Mouse (Mus musculus) embryonic facial prominence, embryonic 15.5 days (tissue): Measurements from ENCODE around the gene Gm973. TPM values are rescaled to one million over a fixed set of nuclear protein-coding genes. Genes with fewer than 3 reads are reported as not detected.

Experiments
- ATAC-seq: fragments of 200-750 bp; cut with Nextera tagmentation; 2 replicates; pipeline ENCODE4 v1.8.0; 2017; ENCODE audit warnings: low read depth, moderate TSS enrichment; ENCODE audit not compliant: insufficient number of reproducible peaks, low FRiP score, low TSS enrichment
- H3K27ac ChIP-seq: fragments of 300-500 bp; sonication (generic); replicated peaks from 2 replicates; pipeline ENCODE4 v1.5.1; 2015; ENCODE audit warnings: mild to moderate bottlenecking, inconsistent platforms
- H3K27me3 ChIP-seq: fragments of 300-500 bp; sonication (generic); 2 replicates; pipeline ENCODE4 v1.6.1; 2015; ENCODE audit warnings: inconsistent platforms
- H3K36me3 ChIP-seq: fragments of 300-500 bp; sonication (generic); 2 replicates; pipeline ENCODE4 v1.6.1; 2015; ENCODE audit warnings: mild to moderate bottlenecking, inconsistent platforms
- H3K4me1 ChIP-seq: fragments of 300-500 bp; sonication (generic); 2 replicates; pipeline ENCODE4 v1.6.1; 2015; ENCODE audit warnings: inconsistent platforms
- H3K4me2 ChIP-seq: fragments of 300-500 bp; sonication (generic); replicated peaks from 2 replicates; pipeline ENCODE4 v1.6.1; 2015; ENCODE audit warnings: mild to moderate bottlenecking, inconsistent platforms
- H3K4me3 ChIP-seq: fragments of 300-500 bp; sonication (generic); replicated peaks from 2 replicates; pipeline ENCODE4 v1.5.1; 2015; ENCODE audit warnings: mild to moderate bottlenecking, inconsistent platforms
- H3K9ac ChIP-seq: fragments of 300-500 bp; sonication (generic); 2 replicates; pipeline ENCODE4 v1.6.1; 2015; ENCODE audit warnings: inconsistent platforms
- H3K9me3 ChIP-seq: fragments of 300-500 bp; sonication (generic); replicated peaks from 2 replicates; pipeline ENCODE4 v1.6.1; 2016; ENCODE audit warnings: inconsistent platforms
- WGBS: fragments of 180-500 bp; shearing (Covaris S2); methylation state at CpG from one replicate; pipeline ENCODE4 v1.1.7; 2015; 5-methylcytosine and 5-hydroxymethylcytosine counted together
- polyA plus RNA-seq: library from polyadenylated mRNA; unstranded; fragments of >200 nt; fragmentation: Nextera tagmentation; extraction: Ambion mirVana; gene quantifications from 2 replicates; pipeline ENCODE4 v1.2.1, GENCODE M21; 2015

Gene Gm973
- polyA plus RNA-seq, 1 experiment from 2014 or later: 13.4 TPM

DNA sequence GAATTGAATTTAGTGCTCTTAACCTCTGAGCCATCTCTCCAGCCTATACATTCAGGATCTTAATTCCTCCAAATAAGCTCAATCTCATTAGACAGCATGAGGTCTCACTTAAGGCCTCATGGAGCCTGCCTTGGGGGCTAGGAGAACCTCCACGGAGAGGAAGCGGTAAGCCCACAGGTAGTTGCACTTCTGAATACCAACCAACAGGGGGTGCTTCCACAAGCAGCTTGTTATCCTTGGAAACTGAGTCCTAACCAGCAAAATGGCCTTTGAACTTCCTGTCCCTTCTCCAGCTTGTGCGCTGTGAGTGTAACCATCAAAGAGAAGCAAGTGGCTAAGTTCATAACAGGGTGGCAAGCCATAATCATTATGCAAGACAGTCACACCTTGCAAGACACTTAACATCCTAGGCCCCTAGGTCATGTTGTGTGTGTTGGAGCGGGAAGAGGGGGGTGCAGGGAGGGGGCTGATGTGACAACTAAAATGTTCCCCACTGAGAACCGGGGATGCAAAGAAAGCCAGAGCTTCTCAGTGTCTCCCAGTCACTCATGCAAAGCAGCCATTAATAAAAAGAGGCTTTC, 7.4 kb downstream of the Gm973 start:
- 62% methylated on average over 5 of the region's 5 CpGs for WGBS
- no peak overlapping the region for H3K9ac ChIP-seq

DNA sequence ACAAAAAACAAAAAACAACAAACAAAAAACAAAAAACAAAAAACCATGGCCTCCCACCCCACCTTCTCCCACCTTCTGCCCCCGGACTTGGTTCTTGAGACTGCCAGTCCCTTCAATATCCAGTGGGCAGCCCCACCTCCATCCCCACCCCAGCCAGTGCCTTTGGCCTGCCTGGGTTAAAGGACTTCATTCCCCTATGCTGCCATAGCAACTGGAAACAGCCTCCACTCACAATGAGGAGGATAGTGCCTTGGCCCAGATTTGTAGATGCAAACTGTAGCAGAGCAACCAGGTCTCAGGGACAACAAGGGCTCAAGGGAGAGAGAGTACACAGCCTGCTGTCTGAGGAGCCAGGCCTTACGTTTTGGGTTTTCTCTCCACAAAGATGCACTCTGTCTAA, 8.0 kb downstream of the Gm973 start:
- no peak overlapping the region for H3K4me3 ChIP-seq
- no peaks in the 10 kb centered on the region for H3K36me3 ChIP-seq
- no peak for ATAC-seq
- peaks cover 18% of the 10 kb centered on the region for H3K4me1 ChIP-seq
- H3K9ac ChIP-seq: no peak overlapping the region
- no peaks in the 10 kb centered on the region for H3K27me3 ChIP-seq
- no peak overlapping the region for H3K4me2 ChIP-seq
- H3K9me3 ChIP-seq: no peaks in the 10 kb centered on the region
- 77% methylated on average over 2 of the region's 2 CpGs for WGBS
- H3K27ac ChIP-seq: no peak overlapping the region

More for the DNA sequence above, 7.4 kb downstream of the Gm973 start:
- no peak for ATAC-seq
- no peaks in the 10 kb centered on the region for H3K27me3 ChIP-seq
- H3K4me1 ChIP-seq: peaks cover 21% of the 10 kb centered on the region
- no peak overlapping the region for H3K27ac ChIP-seq
- H3K36me3 ChIP-seq: no peaks in the 10 kb centered on the region
- no peak overlapping the region for H3K4me2 ChIP-seq
- no peaks in the 10 kb centered on the region for H3K9me3 ChIP-seq
- H3K4me3 ChIP-seq: no peak overlapping the region

DNA sequence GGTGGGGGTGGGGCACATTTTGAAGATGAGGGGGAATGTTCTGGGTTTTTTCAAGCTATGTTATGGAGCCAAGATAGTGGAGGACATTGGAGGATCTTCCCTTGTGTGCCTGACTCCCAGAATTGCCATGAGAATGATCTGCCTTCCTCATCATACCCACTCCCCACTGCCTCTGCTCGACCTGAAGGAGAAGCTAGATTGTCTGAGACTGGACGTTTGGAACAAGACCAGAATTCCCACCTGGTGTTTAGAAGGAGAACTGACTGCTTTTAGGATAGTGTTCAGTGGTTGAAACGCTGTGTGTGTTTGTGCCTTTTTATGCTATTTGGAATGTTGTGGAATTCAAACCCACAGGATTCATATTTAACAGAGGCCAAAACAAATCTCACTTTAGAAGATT, 8.7 kb downstream of the Gm973 start:
- peaks cover 15% of the 10 kb centered on the region for H3K4me1 ChIP-seq
- H3K27ac ChIP-seq: peak overlapping the region; percentile 17; the same call in 1 of the 2 replicates
- H3K36me3 ChIP-seq: no peaks in the 10 kb centered on the region
- 48% methylated on average over 3 of the region's 3 CpGs for WGBS
- H3K9me3 ChIP-seq: no peaks in the 10 kb centered on the region
- H3K27me3 ChIP-seq: no peaks in the 10 kb centered on the region
- no peak for ATAC-seq
- no peak overlapping the region for H3K4me3 ChIP-seq
- no peak overlapping the region for H3K4me2 ChIP-seq
- H3K9ac ChIP-seq: no peak overlapping the region

- Histone ChIP-seq H3K4me3 (no peak overlapping the region), H3K9ac (no peak overlapping the region), H3K27me3 (no peaks in the 10 kb centered on the region), H3K4me2 (no peak overlapping the region), H3K27ac (no peak overlapping the region), H3K4me1 (no peaks in the 10 kb centered on the region), H3K9me3 (no peaks in the 10 kb centered on the region), H3K36me3 (no peaks in the 10 kb centered on the region)
- WGBS: 71% methylated on average over 6 of the region's 6 CpGs
- ATAC-seq: no peak
Measured at GRCm38 (mm10) chr1:59527219-59527618, 11.2 kb downstream of the Gm973 start.

GRCm38 (mm10) chr1:59534976-59535810, 19.1 kb downstream of the Gm973 start:
- Histone ChIP-seq H3K4me3 (no peak overlapping the region), H3K36me3 (no peaks in the 10 kb centered on the region), H3K27ac (peak overlapping the region; percentile 19), H3K4me2 (no peak overlapping the region), H3K9me3 (no peaks in the 10 kb centered on the region), H3K4me1 (peaks cover 10% of the 10 kb centered on the region; the same call in 1 of the 2 replicates), H3K9ac (no peak overlapping the region), H3K27me3 (no peaks in the 10 kb centered on the region)
- WGBS: 14% methylated on average over 5 of the region's 5 CpGs
- ATAC-seq: peak; percentile 72

GRCm38 (mm10) chr1:59538381-59538780, 22.3 kb downstream of the Gm973 start:
- 85% methylated on average over 5 of the region's 5 CpGs for WGBS
- H3K4me2 ChIP-seq: no peak overlapping the region
- ATAC-seq: no peak
- no peak overlapping the region for H3K27ac ChIP-seq
- no peak overlapping the region for H3K4me3 ChIP-seq
- no peaks in the 10 kb centered on the region for H3K27me3 ChIP-seq
- no peaks in the 10 kb centered on the region for H3K36me3 ChIP-seq
- H3K9ac ChIP-seq: no peak overlapping the region
- H3K4me1 ChIP-seq: peaks cover 10% of the 10 kb centered on the region; the same call in 1 of the 2 replicates
- H3K9me3 ChIP-seq: no peaks in the 10 kb centered on the region

GRCm38 (mm10) chr1:59540537-59541148, 24.6 kb downstream of the Gm973 start:
- Histone ChIP-seq H3K4me1 (0 out of 2 replicates have a peak, but pooled peaks cover under 1% of the 10 kb centered on the region), H3K9me3 (no peaks in the 10 kb centered on the region), H3K4me2 (no peak overlapping the region), H3K27ac (no peak overlapping the region), H3K9ac (no peak overlapping the region), H3K27me3 (no peaks in the 10 kb centered on the region), H3K4me3 (no peak overlapping the region), H3K36me3 (no peaks in the 10 kb centered on the region)
- WGBS: 74% methylated on average over 19 of the region's 19 CpGs
- ATAC-seq: no peak

- Histone ChIP-seq H3K27me3 (no peaks in the 10 kb centered on the region), H3K4me2 (no peak overlapping the region), H3K9me3 (no peaks in the 10 kb centered on the region), H3K9ac (no peak overlapping the region), H3K27ac (no peak overlapping the region), H3K4me3 (no peak overlapping the region), H3K4me1 (no peaks in the 10 kb centered on the region), H3K36me3 (no peaks in the 10 kb centered on the region)
- 79% methylated on average over 16 of the region's 16 CpGs for WGBS
- ATAC-seq: no peak
Measured at GRCm38 (mm10) chr1:59541271-59542020, 25.4 kb downstream of the Gm973 start.

GRCm38 (mm10) chr1:59542231-59542630, 26.2 kb downstream of the Gm973 start:
- Histone ChIP-seq H3K4me1 (no peaks in the 10 kb centered on the region), H3K4me2 (no peak overlapping the region), H3K9ac (no peak overlapping the region), H3K9me3 (no peaks in the 10 kb centered on the region), H3K4me3 (no peak overlapping the region), H3K27me3 (no peaks in the 10 kb centered on the region), H3K27ac (no peak overlapping the region), H3K36me3 (no peaks in the 10 kb centered on the region)
- 57% methylated on average over 6 of the region's 6 CpGs for WGBS
- ATAC-seq: no peak

- ATAC-seq: no peak
- H3K4me3 ChIP-seq: no peak overlapping the region
- H3K9ac ChIP-seq: no peak overlapping the region
- H3K4me2 ChIP-seq: no peak overlapping the region
- H3K27me3 ChIP-seq: no peaks in the 10 kb centered on the region
- H3K9me3 ChIP-seq: no peaks in the 10 kb centered on the region
- no peaks in the 10 kb centered on the region for H3K36me3 ChIP-seq
- WGBS: 59% methylated on average over 8 of the region's 8 CpGs
- H3K4me1 ChIP-seq: no peaks in the 10 kb centered on the region
- no peak overlapping the region for H3K27ac ChIP-seq
Measured at GRCm38 (mm10) chr1:59543911-59544310, 27.8 kb downstream of the Gm973 start.

DNA sequence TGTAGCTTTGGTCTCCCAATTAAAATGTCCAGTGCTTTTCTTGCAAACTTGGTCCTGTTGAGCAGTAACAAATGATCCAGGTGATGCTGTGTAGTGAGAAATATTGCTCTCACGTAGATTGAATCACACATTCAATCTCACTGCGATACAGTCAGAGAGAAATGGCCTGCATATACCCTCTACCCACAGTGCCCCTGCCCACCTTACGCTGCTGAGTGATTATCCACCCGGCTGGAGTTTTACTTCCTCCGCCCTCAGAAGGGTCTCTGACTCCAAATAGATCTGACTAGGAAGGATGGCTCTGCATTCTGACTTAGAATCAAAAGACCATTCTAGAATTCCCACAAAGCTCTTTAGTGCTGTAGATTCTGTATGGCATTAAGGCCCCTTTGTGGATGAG, 32.4 kb downstream of the Gm973 start:
- no peak overlapping the region for H3K4me3 ChIP-seq
- no peaks in the 10 kb centered on the region for H3K27me3 ChIP-seq
- ATAC-seq: no peak
- no peaks in the 10 kb centered on the region for H3K4me1 ChIP-seq
- H3K36me3 ChIP-seq: no peaks in the 10 kb centered on the region
- no peak overlapping the region for H3K9ac ChIP-seq
- H3K9me3 ChIP-seq: no peaks in the 10 kb centered on the region
- WGBS: 85% methylated on average over 5 of the region's 5 CpGs
- H3K4me2 ChIP-seq: no peak overlapping the region
- H3K27ac ChIP-seq: no peak overlapping the region
